Mouse (Mus musculus) bone marrow macrophage, adult 2 months (primary cell): ENCODE results near the gene Socs3.

Source experiments
- CTCF ChIP-seq: IDR thresholded peaks from 2 replicates; pipeline ENCODE4 v1.5.1; 2012; ENCODE audit warnings: low read depth, mild to moderate bottlenecking, low read length, moderate library complexity
- POLR2A ChIP-seq: IDR thresholded peaks from 2 replicates; pipeline ENCODE4 v1.6.1; 2012; ENCODE audit warnings: mild to moderate bottlenecking, low read depth, low read length, borderline replicate concordance

DNA sequence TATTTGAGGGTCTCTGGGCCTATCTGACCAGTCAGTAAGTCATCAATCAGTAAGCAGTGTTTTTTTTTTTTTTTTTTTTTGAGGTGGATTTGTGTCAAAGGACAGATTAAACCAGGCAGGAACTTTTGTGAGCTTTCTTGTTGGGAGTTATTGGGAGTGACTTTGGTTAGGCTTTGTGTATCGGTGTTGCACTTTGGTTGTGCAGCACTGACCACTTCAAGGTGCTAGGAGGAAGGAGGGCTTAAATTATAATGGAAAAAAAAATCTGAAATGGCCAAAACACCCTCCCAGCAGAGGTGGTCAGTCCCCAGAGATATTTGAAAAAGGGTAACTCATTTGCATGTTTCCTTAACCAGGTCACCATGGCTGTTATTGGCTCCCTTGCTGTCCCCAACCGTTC lies 27.2 kb upstream of the Socs3 start:
- TF ChIP-seq CTCF (no peak), POLR2A (no peak)
